Comparison of ENCODE assay signal across 8 mouse cellular contexts in genomic region chr8:57486491-57487440, GRCm38 (mm10). TPM values are rescaled to one million over a fixed set of nuclear protein-coding genes. Genes with fewer than 3 reads are reported as not detected.
DNase-seq lines count a peak whose midpoint lies in the region; ATAC-seq and TF ChIP-seq lines count a peak whose summit lies in the region.

No protein-coding gene starts in this region.

- TF ChIP-seq CTCF in kidney, postnatal 0 days (IDR thresholded peaks at IDR 0.05; ENCODE audit: low read depth): no peak

- DNase-seq in CD4-positive helper T cell, adult 2 months (ENCODE audit: low read depth, low spot score): peak; percentile 41
- DNase-seq in adrenal gland, postnatal 36 days: peak; percentile 58 to 64
- peak; percentile 73 for DNase-seq in kidney, postnatal 0 days (ENCODE audit: low spot score)

- no peaks in the 10 kb centered on the region for H3K27me3 ChIP-seq in embryonic facial prominence, embryonic 15.5 days
- no peaks in the 10 kb centered on the region for H3K27me3 ChIP-seq in heart, embryonic 12.5 days (replicated peaks)
- no peaks in the 10 kb centered on the region for H3K27me3 ChIP-seq in kidney, postnatal 0 days (ENCODE audit: insufficient read depth, low read length)
- no peaks in the 10 kb centered on the region for H3K27me3 ChIP-seq in liver, embryonic 15.5 days
- H3K27me3 ChIP-seq in neural tube, embryonic 12.5 days (replicated peaks): no peaks in the 10 kb centered on the region
- H3K27me3 ChIP-seq in stomach, embryonic 16.5 days (ENCODE audit: control insufficient read depth, insufficient read depth, low read length): no peaks in the 10 kb centered on the region

- H3K4me2 ChIP-seq in embryonic facial prominence, embryonic 15.5 days (replicated peaks): peak overlapping the region; percentile 82
- peak overlapping the region; percentile 68 for H3K4me2 ChIP-seq in heart, embryonic 12.5 days
- H3K4me2 ChIP-seq in kidney, postnatal 0 days (ENCODE audit: low read length): peak overlapping the region; percentile 85
- H3K4me2 ChIP-seq in liver, embryonic 15.5 days: peak overlapping the region; percentile 97
- peak overlapping the region; percentile 78 for H3K4me2 ChIP-seq in neural tube, embryonic 12.5 days (replicated peaks)
- peak overlapping the region; percentile 94 for H3K4me2 ChIP-seq in stomach, embryonic 16.5 days (ENCODE audit: low read depth, low read length)

- peak overlapping the region; percentile 76 for H3K9ac ChIP-seq in embryonic facial prominence, embryonic 15.5 days
- peak overlapping the region; percentile 95 for H3K9ac ChIP-seq in heart, embryonic 12.5 days
- peak overlapping the region; percentile 76 for H3K9ac ChIP-seq in kidney, postnatal 0 days (ENCODE audit: low read depth, low read length)
- peak overlapping the region; percentile 89 for H3K9ac ChIP-seq in liver, embryonic 15.5 days
- H3K9ac ChIP-seq in neural tube, embryonic 12.5 days: peak overlapping the region; percentile 97
- H3K9ac ChIP-seq in stomach, embryonic 16.5 days (ENCODE audit: low read length): peak overlapping the region; percentile 85

- H3K36me3 ChIP-seq in embryonic facial prominence, embryonic 15.5 days: peaks cover 6% of the 10 kb centered on the region
- H3K36me3 ChIP-seq in heart, embryonic 12.5 days: peaks cover 16% of the 10 kb centered on the region
- 0 out of 2 replicates have a peak, but pooled peaks cover 1% of the 10 kb centered on the region for H3K36me3 ChIP-seq in kidney, postnatal 0 days (ENCODE audit: insufficient read depth, low read length)
- peaks cover 10% of the 10 kb centered on the region for H3K36me3 ChIP-seq in liver, embryonic 15.5 days (replicated peaks)
- H3K36me3 ChIP-seq in neural tube, embryonic 12.5 days: peaks cover 12% of the 10 kb centered on the region
- peaks cover 9% of the 10 kb centered on the region; the same call in 1 of the 2 replicates for H3K36me3 ChIP-seq in stomach, embryonic 16.5 days (ENCODE audit: control insufficient read depth, insufficient read depth, low read length)

- peaks cover 6% of the 10 kb centered on the region for H3K4me1 ChIP-seq in embryonic facial prominence, embryonic 15.5 days
- H3K4me1 ChIP-seq in heart, embryonic 12.5 days (replicated peaks): peaks cover 5% of the 10 kb centered on the region
- 0 out of 2 replicates have a peak, but pooled peaks cover 7% of the 10 kb centered on the region for H3K4me1 ChIP-seq in kidney, postnatal 0 days (replicated peaks; ENCODE audit: insufficient read depth, low read length)
- H3K4me1 ChIP-seq in liver, embryonic 15.5 days (replicated peaks): peaks cover 31% of the 10 kb centered on the region
- peaks cover 6% of the 10 kb centered on the region for H3K4me1 ChIP-seq in neural tube, embryonic 12.5 days
- H3K4me1 ChIP-seq in stomach, embryonic 16.5 days (ENCODE audit: control insufficient read depth, insufficient read depth, low read length): peaks cover 12% of the 10 kb centered on the region

- peak overlapping the region; percentile 91 for H3K4me3 ChIP-seq in embryonic facial prominence, embryonic 15.5 days (replicated peaks)
- H3K4me3 ChIP-seq in heart, embryonic 12.5 days: peak overlapping the region; percentile 87
- peak overlapping the region; percentile 96 for H3K4me3 ChIP-seq in kidney, postnatal 0 days (replicated peaks; ENCODE audit: low read depth, low read length)
- H3K4me3 ChIP-seq in liver, embryonic 15.5 days (replicated peaks): peak overlapping the region; percentile 97
- H3K4me3 ChIP-seq in neural tube, embryonic 12.5 days: peak overlapping the region; percentile 96
- peak overlapping the region; percentile 89 for H3K4me3 ChIP-seq in stomach, embryonic 16.5 days (replicated peaks; ENCODE audit: low read length)

- peak; percentile 67 for ATAC-seq in embryonic facial prominence, embryonic 15.5 days (ENCODE audit: insufficient number of reproducible peaks, low FRiP score, low TSS enrichment, low read depth)
- peak; percentile 62 for ATAC-seq in heart, embryonic 12.5 days (ENCODE audit: insufficient number of reproducible peaks, low FRiP score)
- peak; percentile 53 for ATAC-seq in kidney, postnatal 0 days (replicated peaks; ENCODE audit: low FRiP score, low read depth)
- peak; percentile 55 for ATAC-seq in liver, embryonic 15.5 days (ENCODE audit: insufficient read depth)
- peak; percentile 74 for ATAC-seq in neural tube, embryonic 12.5 days (ENCODE audit: low FRiP score, low read depth)
- ATAC-seq in stomach, embryonic 16.5 days (ENCODE audit: insufficient read depth, low FRiP score): peak; percentile 34

- under 1% methylated on average over 54 of the region's 54 CpGs for WGBS in embryonic facial prominence, embryonic 15.5 days
- WGBS in heart, embryonic 12.5 days: under 1% methylated on average over 54 of the region's 54 CpGs
- WGBS in kidney, postnatal 0 days: under 1% methylated on average over 54 of the region's 54 CpGs
- WGBS in liver, embryonic 15.5 days (ENCODE audit: insufficient replicate concordance): under 1% methylated on average over 54 of the region's 54 CpGs
- WGBS in neural tube, embryonic 12.5 days: under 1% methylated on average over 54 of the region's 54 CpGs
- WGBS in stomach, embryonic 16.5 days: under 1% methylated on average over 54 of the region's 54 CpGs

- peak overlapping the region; percentile 96 for H3K27ac ChIP-seq in embryonic facial prominence, embryonic 15.5 days (replicated peaks)
- H3K27ac ChIP-seq in heart, embryonic 12.5 days (ENCODE audit: poor library complexity, severe bottlenecking): peak overlapping the region; percentile 97
- peak overlapping the region; percentile 81 for H3K27ac ChIP-seq in kidney, postnatal 0 days
- peak overlapping the region; percentile 96 for H3K27ac ChIP-seq in liver, embryonic 15.5 days (replicated peaks)
- H3K27ac ChIP-seq in neural tube, embryonic 12.5 days: peak overlapping the region; percentile 95
- H3K27ac ChIP-seq in stomach, embryonic 16.5 days (ENCODE audit: low read length): peak overlapping the region; percentile 96

- no peaks in the 10 kb centered on the region for H3K9me3 ChIP-seq in embryonic facial prominence, embryonic 15.5 days (replicated peaks)
- no peaks in the 10 kb centered on the region for H3K9me3 ChIP-seq in heart, embryonic 12.5 days (replicated peaks)
- no peaks in the 10 kb centered on the region for H3K9me3 ChIP-seq in kidney, postnatal 0 days (replicated peaks; ENCODE audit: low read length)
- H3K9me3 ChIP-seq in liver, embryonic 15.5 days (replicated peaks): no peaks in the 10 kb centered on the region
- H3K9me3 ChIP-seq in neural tube, embryonic 12.5 days: no peaks in the 10 kb centered on the region
- no peaks in the 10 kb centered on the region for H3K9me3 ChIP-seq in stomach, embryonic 16.5 days (replicated peaks; ENCODE audit: control insufficient read depth, low read length)

RNA-seq across cellular contexts. Expression of gene Sap30, which starts 0.9 kb away (rescaled TPM):
- 10 to 100 TPM; 11.2 to 12.4 TPM for total RNA-seq in adrenal gland, postnatal 36 days (2021)
- 31.4 and 36.0 TPM in 2 replicates for polyA plus RNA-seq in embryonic facial prominence, embryonic 15.5 days (2015; fragmentation: Nextera tagmentation; extraction: Ambion mirVana)
- polyA plus RNA-seq in heart, embryonic 12.5 days (2016; fragmentation: Nextera tagmentation; extraction: Ambion mirVana): 61.0 and 66.5 TPM in 2 replicates
- polyA plus RNA-seq in kidney, postnatal 0 days (2015; fragmentation: Nextera tagmentation; extraction: Ambion mirVana): 25.8 and 35.4 TPM in 2 replicates
- polyA plus RNA-seq in liver, embryonic 15.5 days (2015; fragmentation: Nextera tagmentation; extraction: Ambion mirVana): 13.6 and 13.9 TPM in 2 replicates
- 101 and 105 TPM in 2 replicates for polyA plus RNA-seq in neural tube, embryonic 12.5 days (2016; fragmentation: Nextera tagmentation; extraction: Ambion mirVana)
- polyA plus RNA-seq in stomach, embryonic 16.5 days (2015; fragmentation: Nextera tagmentation; extraction: Ambion mirVana): 22.3 and 24.7 TPM in 2 replicates

RNA-seq across cellular contexts. Expression of gene Hmgb2, which starts 24.9 kb away (rescaled TPM):
- total RNA-seq in adrenal gland, postnatal 36 days (2021): 10 to 100 TPM; 15.0 to 24.7 TPM
- 277 and 280 TPM in 2 replicates for polyA plus RNA-seq in embryonic facial prominence, embryonic 15.5 days (2015; fragmentation: Nextera tagmentation; extraction: Ambion mirVana)
- polyA plus RNA-seq in heart, embryonic 12.5 days (2016; fragmentation: Nextera tagmentation; extraction: Ambion mirVana): 346 and 354 TPM in 2 replicates
- 307 and 357 TPM in 2 replicates for polyA plus RNA-seq in kidney, postnatal 0 days (2015; fragmentation: Nextera tagmentation; extraction: Ambion mirVana)
- 204 and 283 TPM in 2 replicates for polyA plus RNA-seq in liver, embryonic 15.5 days (2015; fragmentation: Nextera tagmentation; extraction: Ambion mirVana)
- polyA plus RNA-seq in neural tube, embryonic 12.5 days (2016; fragmentation: Nextera tagmentation; extraction: Ambion mirVana): 387 and 409 TPM in 2 replicates
- 221 and 345 TPM in 2 replicates for polyA plus RNA-seq in stomach, embryonic 16.5 days (2015; fragmentation: Nextera tagmentation; extraction: Ambion mirVana)

RNA-seq across cellular contexts. Expression of gene Scrg1, which starts 31.0 kb away (rescaled TPM):
- total RNA-seq in adrenal gland, postnatal 36 days (2021): under 1 TPM in 1 of 2 experiments, not detected in 1; 0.46 TPM
- 5.3 and 8.4 TPM in 2 replicates for polyA plus RNA-seq in embryonic facial prominence, embryonic 15.5 days (2015; fragmentation: Nextera tagmentation; extraction: Ambion mirVana)
- polyA plus RNA-seq in heart, embryonic 12.5 days (2016; fragmentation: Nextera tagmentation; extraction: Ambion mirVana): 0.58 and 1.6 TPM in 2 replicates
- not detected in 2 replicates for polyA plus RNA-seq in kidney, postnatal 0 days (2015; fragmentation: Nextera tagmentation; extraction: Ambion mirVana)
- polyA plus RNA-seq in liver, embryonic 15.5 days (2015; fragmentation: Nextera tagmentation; extraction: Ambion mirVana): 0.35 TPM in 1 of 2 replicates, not detected in the other
- 2.0 and 2.1 TPM in 2 replicates for polyA plus RNA-seq in neural tube, embryonic 12.5 days (2016; fragmentation: Nextera tagmentation; extraction: Ambion mirVana)
- 0.74 and 0.81 TPM in 2 replicates for polyA plus RNA-seq in stomach, embryonic 16.5 days (2015; fragmentation: Nextera tagmentation; extraction: Ambion mirVana)

Comparison
In these comparisons a context has a peak if more than half of its experiments do, and no peak if none do; other contexts are left out.
1. Peak in every context shown above with its lines: DNase-seq, ATAC-seq, H3K4me3 ChIP-seq and H3K27ac ChIP-seq.